Mouse (Mus musculus): ENCODE measurements around the gene Lins1. TPM values are rescaled to one million over a fixed set of nuclear protein-coding genes. Genes with fewer than 3 reads are reported as not detected.

Gene Lins1
- polyA plus RNA-seq, 1 experiment from 2014 or later = 22.4 TPM

GRCm38 (mm10) chr7:66755611-66756010, 65.9 kb downstream of the Lins1 start:
- no peaks in the 10 kb centered on the region; the same call in 1 of the 2 replicates for H3K4me1 ChIP-seq (ENCODE audit: control insufficient read depth, insufficient read depth, low read length)
- WGBS = 78% methylated on average over 7 of the region's 7 CpGs
- no peak overlapping the region for H3K27ac ChIP-seq (replicated peaks; ENCODE audit: low read depth, low read length)
- no peaks in the 10 kb centered on the region for H3K36me3 ChIP-seq (ENCODE audit: control insufficient read depth, insufficient read depth, low read length)
- DNase-seq (ENCODE audit: low spot score) (no peak), ATAC-seq (ENCODE audit: low read depth) (no peak)
- H3K9me3 ChIP-seq (ENCODE audit: control insufficient read depth, low read length) = no peaks in the 10 kb centered on the region
- H3K4me3 ChIP-seq (ENCODE audit: low read depth, low read length) = no peak overlapping the region
- no peak overlapping the region for H3K4me2 ChIP-seq (ENCODE audit: low read depth, low read length)
- H3K27me3 ChIP-seq (replicated peaks; ENCODE audit: control insufficient read depth, insufficient read depth, low read length) = no peaks in the 10 kb centered on the region
- no peak overlapping the region for H3K9ac ChIP-seq (ENCODE audit: low read depth, low read length)

Other genes with a start within 250 kb of the Lins1 start
- 11.5 and 14.1 TPM in 2 replicates for gene Asb7, start 293 bp upstream of the Lins1 start, polyA plus RNA-seq (2014; fragmentation: Nextera tagmentation; extraction: Ambion mirVana)
- 5.0 and 6.7 TPM in 2 replicates for gene Cers3, start 53.6 kb downstream of the Lins1 start, polyA plus RNA-seq (2014; fragmentation: Nextera tagmentation; extraction: Ambion mirVana)
- 11.2 and 12.5 TPM in 2 replicates for gene Adamts17, start 149.8 kb downstream of the Lins1 start, polyA plus RNA-seq (2014; fragmentation: Nextera tagmentation; extraction: Ambion mirVana)

All from embryonic facial prominence, embryonic 14.5 days (tissue).